Mouse (Mus musculus) hindbrain, embryonic 15.5 days (tissue): Measurements from ENCODE around the gene Spaca4. TPM values are rescaled to one million over a fixed set of nuclear protein-coding genes. Genes with fewer than 3 reads are reported as not detected.

ENCODE experiments used
- ATAC-seq: fragments of 200-750 bp; cut with Nextera tagmentation; 2 replicates; pipeline ENCODE4 v1.8.0; 2017; ENCODE audit warnings: low read depth, moderate number of reproducible peaks, moderate TSS enrichment; ENCODE audit not compliant: low FRiP score
- H3K27ac ChIP-seq: fragments of 300-500 bp; sonication (generic); replicated peaks from 2 replicates; pipeline ENCODE4 v1.5.1; 2015; ENCODE audit warnings: mild to moderate bottlenecking, inconsistent platforms
- H3K27me3 ChIP-seq: fragments of 300-500 bp; sonication (generic); 2 replicates; pipeline ENCODE4 v1.6.1; 2015; ENCODE audit warnings: control low read depth, inconsistent platforms
- H3K36me3 ChIP-seq: fragments of 300-500 bp; sonication (generic); 2 replicates; pipeline ENCODE4 v1.6.1; 2015; ENCODE audit warnings: control low read depth, inconsistent platforms
- H3K4me1 ChIP-seq: fragments of 300-500 bp; sonication (generic); replicated peaks from 2 replicates; pipeline ENCODE4 v1.6.1; 2015; ENCODE audit warnings: control low read depth, inconsistent platforms
- H3K4me2 ChIP-seq: fragments of 300-500 bp; sonication (generic); 2 replicates; pipeline ENCODE4 v1.6.1; 2015; ENCODE audit warnings: moderate library complexity, mild to moderate bottlenecking, inconsistent platforms
- H3K4me3 ChIP-seq: fragments of 300-500 bp; sonication (generic); 2 replicates; pipeline ENCODE4 v1.5.1; 2015; ENCODE audit warnings: mild to moderate bottlenecking, inconsistent platforms
- H3K9ac ChIP-seq: fragments of 300-500 bp; sonication (generic); 2 replicates; pipeline ENCODE4 v1.6.1; 2015; ENCODE audit warnings: inconsistent platforms
- H3K9me3 ChIP-seq: fragments of 300-500 bp; sonication (generic); 2 replicates; pipeline ENCODE4 v1.6.1; 2016; ENCODE audit warnings: control low read depth, inconsistent platforms
- WGBS: fragments of 180-500 bp; shearing (Covaris S2); methylation state at CpG from one replicate; pipeline ENCODE4 v1.1.7; 2015; 5-methylcytosine and 5-hydroxymethylcytosine counted together
- polyA plus RNA-seq: library from polyadenylated mRNA; unstranded; fragments of >200 nt; fragmentation: Nextera tagmentation; extraction: Ambion mirVana; gene quantifications from 2 replicates; pipeline ENCODE4 v1.2.1, GENCODE M21; 2015

Spaca4 gene
- polyA plus RNA-seq, 1 experiment from 2014 or later = not detected

DNA sequence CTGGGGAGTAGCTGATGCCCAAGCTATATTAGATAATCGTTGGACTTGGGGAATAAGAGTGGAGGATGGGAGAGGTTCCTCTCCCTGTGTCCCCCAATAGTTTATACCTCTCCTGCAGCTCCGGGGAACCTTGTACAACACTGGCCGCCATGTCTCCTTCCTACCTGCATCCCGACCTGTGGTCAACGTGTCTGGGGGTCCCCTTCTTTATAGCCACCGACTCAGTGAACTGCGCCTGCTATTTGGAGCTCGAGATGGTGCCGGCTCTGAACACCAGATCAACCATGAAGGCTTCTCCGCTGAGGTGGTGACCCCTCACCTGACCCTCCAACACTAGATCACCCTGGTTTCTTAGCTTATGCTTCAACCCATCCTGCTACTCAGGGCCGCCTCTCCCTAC lies 23.3 kb downstream of the Spaca4 start:
- no peak for ATAC-seq
- H3K4me2 ChIP-seq = 0 out of 2 replicates have a peak overlapping the region, but pooled peaks have one; percentile 98
- H3K4me3 ChIP-seq = no peak overlapping the region
- no peaks in the 10 kb centered on the region for H3K36me3 ChIP-seq
- 91% methylated on average over 11 of the region's 11 CpGs for WGBS
- peaks cover 71% of the 10 kb centered on the region for H3K4me1 ChIP-seq
- H3K27ac ChIP-seq = no peak overlapping the region
- no peaks in the 10 kb centered on the region for H3K9me3 ChIP-seq
- H3K9ac ChIP-seq = no peak overlapping the region
- no peaks in the 10 kb centered on the region for H3K27me3 ChIP-seq

DNA sequence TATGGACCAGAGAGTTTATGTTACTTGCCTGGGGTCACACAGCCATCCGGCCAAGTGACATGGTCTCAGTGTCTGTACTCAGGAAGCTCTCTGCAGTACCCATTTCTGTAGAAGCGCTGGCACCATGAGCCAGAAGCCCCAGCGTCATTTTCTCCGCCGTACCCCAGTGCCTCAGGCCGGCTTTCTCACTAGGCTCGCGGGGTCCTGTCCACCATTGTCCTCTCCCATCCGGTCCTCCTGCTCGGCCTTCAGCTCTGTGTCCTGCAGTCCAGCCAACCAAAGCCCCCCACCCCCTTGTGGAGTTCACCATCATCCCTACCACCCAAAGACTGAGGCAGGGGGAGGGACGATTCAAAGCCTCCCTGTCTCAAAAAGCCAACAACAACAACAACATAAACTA lies 24.0 kb downstream of the Spaca4 start:
- no peak overlapping the region for H3K9ac ChIP-seq

DNA sequence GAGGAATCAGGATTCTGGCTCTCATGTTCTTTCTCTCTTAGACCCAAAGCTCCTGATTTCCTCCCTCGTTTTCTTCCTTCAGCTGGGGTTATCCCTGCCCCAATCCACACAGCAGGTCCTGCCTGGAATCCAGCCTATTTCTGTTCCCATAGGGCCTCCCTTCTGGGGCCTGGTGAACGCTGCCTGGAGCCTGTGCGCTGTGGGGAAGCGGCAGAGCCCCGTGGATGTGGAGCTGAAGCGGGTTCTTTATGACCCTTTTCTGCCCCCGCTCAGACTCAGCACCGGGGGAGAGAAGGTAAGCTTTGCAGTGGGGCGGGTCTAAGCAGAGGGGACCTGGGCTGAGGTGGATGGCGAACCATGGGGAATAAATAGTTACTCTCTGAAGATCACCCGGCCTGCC lies 24.5 kb downstream of the Spaca4 start:
- Histone ChIP-seq H3K27ac (peak overlapping the region; percentile 88), H3K4me1 (peaks cover 58% of the 10 kb centered on the region), H3K4me3 (peak overlapping the region; percentile 53), H3K9ac (peak overlapping the region; percentile 45), H3K9me3 (no peaks in the 10 kb centered on the region), H3K4me2 (peak overlapping the region; percentile 95), H3K27me3 (no peaks in the 10 kb centered on the region), H3K36me3 (no peaks in the 10 kb centered on the region)
- 28% methylated on average over 11 of the region's 11 CpGs for WGBS
- ATAC-seq = no peak

More for the DNA sequence above, 24.0 kb downstream of the Spaca4 start:
- no peaks in the 10 kb centered on the region for H3K9me3 ChIP-seq
- H3K27ac ChIP-seq = no peak overlapping the region
- H3K4me3 ChIP-seq = peak overlapping the region; percentile 53; the same call in 1 of the 2 replicates
- H3K4me2 ChIP-seq = peak overlapping the region; percentile 95
- H3K4me1 ChIP-seq = peaks cover 63% of the 10 kb centered on the region
- H3K36me3 ChIP-seq = no peaks in the 10 kb centered on the region
- no peak for ATAC-seq
- no peaks in the 10 kb centered on the region for H3K27me3 ChIP-seq
- WGBS = 88% methylated on average over 11 of the region's 11 CpGs

DNA sequence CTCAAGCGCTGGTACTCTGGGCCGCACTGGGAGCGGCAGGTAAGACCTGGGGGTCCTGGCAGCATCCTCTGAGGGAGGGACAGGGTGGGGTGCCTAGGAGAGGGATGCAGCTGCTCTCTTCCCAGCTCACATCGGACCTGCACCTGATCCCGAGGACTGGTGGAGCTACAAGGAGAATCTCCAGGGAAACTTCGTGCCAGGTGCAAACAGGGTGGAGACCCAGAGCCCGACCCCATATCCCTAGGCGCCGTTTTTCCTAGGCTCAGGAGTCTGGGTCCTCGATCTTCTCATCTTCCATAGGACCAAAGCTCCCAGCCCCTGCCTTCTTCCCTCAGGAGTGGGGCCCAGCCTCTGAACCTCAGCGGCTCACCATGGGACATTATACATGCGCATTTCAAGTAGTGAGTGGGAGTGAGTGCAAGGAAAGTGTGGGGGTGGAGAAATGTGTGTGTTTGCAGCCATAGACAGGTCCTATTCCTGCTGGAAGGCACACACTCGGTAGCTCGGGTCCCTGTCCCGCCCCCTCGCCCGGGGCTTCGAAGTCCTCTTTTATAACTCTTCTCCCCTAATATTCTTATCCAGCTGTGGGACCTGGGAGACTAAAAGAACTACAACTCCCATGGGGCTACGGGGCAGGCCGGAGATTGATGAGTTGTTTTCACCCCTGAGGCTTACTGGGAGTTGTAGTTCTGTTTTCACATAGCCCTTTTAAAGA lies 25.2 kb downstream of the Spaca4 start:
- Histone ChIP-seq H3K27ac (peak overlapping the region; percentile 88), H3K36me3 (no peaks in the 10 kb centered on the region), H3K27me3 (no peaks in the 10 kb centered on the region), H3K4me2 (peak overlapping the region; percentile 95), H3K4me3 (peak overlapping the region; percentile 53), H3K9me3 (no peaks in the 10 kb centered on the region), H3K9ac (peak overlapping the region; percentile 74), H3K4me1 (peaks cover 52% of the 10 kb centered on the region)
- WGBS = under 1% methylated on average over 19 of the region's 20 CpGs
- ATAC-seq = no peak

DNA sequence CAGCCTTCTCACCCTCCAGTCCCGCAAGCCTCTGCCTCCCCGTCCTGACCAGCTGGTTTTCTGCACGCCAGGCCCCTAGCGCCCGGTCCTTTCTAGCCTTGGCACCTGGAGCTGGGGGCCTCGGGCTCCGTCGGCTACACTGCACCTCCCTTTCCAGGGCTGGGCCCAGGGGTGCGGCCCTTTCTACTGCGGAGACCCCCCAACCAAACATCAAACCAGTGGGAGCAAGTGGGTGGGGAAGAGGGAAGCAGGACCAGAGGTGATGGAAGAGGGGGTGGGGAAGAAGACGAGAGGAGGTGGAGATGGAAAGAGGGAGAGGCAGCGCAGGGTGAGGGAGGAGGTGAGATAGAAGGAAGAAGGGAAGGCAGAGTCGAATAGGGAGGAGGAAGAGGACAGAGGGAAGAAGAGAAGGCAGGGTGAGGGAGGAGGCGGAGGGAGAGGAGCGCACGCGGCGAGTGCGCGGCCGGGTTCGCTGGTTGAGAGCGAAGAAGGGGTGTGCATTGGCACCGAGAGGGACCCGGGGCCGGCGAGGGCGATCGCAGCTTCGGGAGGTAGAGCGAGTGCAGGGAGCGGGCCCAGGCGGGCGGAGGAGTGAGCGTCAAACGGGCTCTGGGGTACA lies 26.0 kb downstream of the Spaca4 start, which contains the start of gene Car11:
TSS of gene Car11 (plus strand) at position 321 of the 619 bp plus-strand sequence.
- Histone ChIP-seq H3K27ac (peak within 1 kb of the TSS; percentile 88), H3K9me3 (no peaks in the 10 kb centered on the region), H3K36me3 (no peaks in the 10 kb centered on the region), H3K27me3 (no peaks in the 10 kb centered on the region), H3K4me1 (peaks cover 48% of the 10 kb centered on the region), H3K9ac (peak within 1 kb of the TSS; percentile 74), H3K4me2 (peak within 1 kb of the TSS; percentile 95), H3K4me3 (peak within 1 kb of the TSS; percentile 53)
- no peak for ATAC-seq
- WGBS = under 1% methylated on average over 33 of the region's 36 CpGs

DNA sequence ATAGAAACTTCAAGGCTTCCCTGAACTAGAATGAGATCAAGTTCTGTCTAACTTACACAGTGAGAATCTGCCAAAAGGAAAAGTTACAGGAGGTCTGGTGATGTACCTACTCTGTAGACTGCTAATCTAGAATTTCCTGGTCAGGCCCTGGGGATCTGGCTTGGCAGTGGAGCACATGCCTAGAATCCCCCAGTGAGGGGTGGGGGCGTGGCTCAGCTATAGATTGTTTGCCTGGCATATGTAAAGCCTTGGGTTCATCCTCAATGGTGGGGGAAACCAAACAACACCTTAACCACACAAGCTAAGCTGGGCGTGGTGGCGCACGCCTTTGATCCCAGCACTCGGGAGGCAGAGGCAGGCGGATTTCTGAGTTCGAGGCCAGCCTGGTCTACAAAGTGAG lies 27.7 kb downstream of the Spaca4 start:
- WGBS = 80% methylated on average over 7 of the region's 7 CpGs
- H3K27ac ChIP-seq = no peak overlapping the region
- H3K9ac ChIP-seq = no peak overlapping the region
- H3K9me3 ChIP-seq = no peaks in the 10 kb centered on the region
- no peak for ATAC-seq
- no peaks in the 10 kb centered on the region for H3K36me3 ChIP-seq
- no peak overlapping the region for H3K4me3 ChIP-seq
- no peaks in the 10 kb centered on the region for H3K27me3 ChIP-seq
- H3K4me2 ChIP-seq = no peak overlapping the region
- H3K4me1 ChIP-seq = peaks cover 32% of the 10 kb centered on the region

DNA sequence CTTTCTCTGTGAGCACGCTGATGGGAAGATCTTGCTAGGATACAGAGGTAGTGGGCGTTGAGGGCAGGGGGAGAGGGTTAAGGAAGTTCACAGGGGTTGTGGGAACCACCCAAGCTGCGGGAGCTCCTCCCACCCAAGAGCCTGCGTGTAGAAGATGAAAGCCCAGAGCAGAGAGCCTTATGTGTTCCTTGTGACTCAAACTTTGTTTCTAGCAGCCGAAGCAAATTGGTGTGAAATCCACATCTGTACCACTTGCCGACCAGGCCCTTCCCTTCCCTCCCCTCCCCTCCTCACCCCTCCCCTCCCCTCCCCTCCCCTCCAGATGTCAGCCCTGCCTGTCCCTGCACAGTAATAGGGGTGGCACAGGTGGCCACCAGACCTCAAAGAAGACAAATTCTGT lies 30.5 kb downstream of the Spaca4 start:
- no peaks in the 10 kb centered on the region for H3K36me3 ChIP-seq
- no peak overlapping the region for H3K9ac ChIP-seq
- no peak overlapping the region for H3K4me2 ChIP-seq
- peaks cover 10% of the 10 kb centered on the region for H3K4me1 ChIP-seq
- H3K4me3 ChIP-seq = no peak overlapping the region
- H3K9me3 ChIP-seq = no peaks in the 10 kb centered on the region
- no peak for ATAC-seq
- WGBS = 17% methylated on average over 6 of the region's 6 CpGs
- no peak overlapping the region for H3K27ac ChIP-seq
- H3K27me3 ChIP-seq = no peaks in the 10 kb centered on the region

DNA sequence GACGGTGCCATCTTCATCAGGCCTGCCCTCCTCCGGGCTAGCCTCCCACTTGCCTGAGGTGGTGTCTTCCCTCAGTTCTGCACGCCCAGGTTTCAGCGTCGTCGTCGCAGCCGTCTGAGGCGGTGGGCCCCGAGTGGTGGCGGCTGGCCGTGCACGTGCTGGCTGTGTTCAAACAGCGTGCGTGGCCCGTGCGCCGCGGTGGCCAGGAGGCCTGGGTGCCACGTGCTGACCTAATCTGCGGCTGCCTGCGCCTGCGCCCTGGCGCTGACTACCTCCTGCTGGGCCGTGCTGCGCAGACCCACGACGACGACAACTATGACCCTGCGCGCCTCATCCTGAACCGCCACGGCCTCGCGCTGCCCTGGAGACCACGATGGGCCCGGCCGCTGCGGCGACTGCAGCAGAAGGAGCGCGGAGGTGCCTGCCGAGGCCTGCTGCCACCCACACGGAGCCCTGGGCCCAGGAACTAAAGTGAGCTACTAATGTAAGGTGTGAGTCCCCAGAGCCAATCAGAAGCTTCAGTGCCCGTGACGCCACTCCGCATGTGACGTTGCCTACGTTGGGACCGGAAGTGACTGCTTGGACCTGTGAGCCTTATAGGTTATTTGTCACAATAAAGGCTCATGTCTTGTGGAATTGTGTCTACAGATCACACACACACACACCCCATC lies 31.6 kb downstream of the Spaca4 start, which contains the start of gene Sec1:
TSS of gene Sec1 (minus strand) at position 482 of the 671 bp plus-strand sequence.
- H3K9ac ChIP-seq = no peak within 1 kb of the TSS
- H3K36me3 ChIP-seq = no peaks in the 10 kb centered on the region
- no peak within 1 kb of the TSS for H3K4me3 ChIP-seq
- H3K9me3 ChIP-seq = no peaks in the 10 kb centered on the region
- no peak for ATAC-seq
- H3K4me1 ChIP-seq = peaks cover under 1% of the 10 kb centered on the region; the same call in 1 of the 2 replicates
- no peak within 1 kb of the TSS for H3K4me2 ChIP-seq
- H3K27me3 ChIP-seq = no peaks in the 10 kb centered on the region
- H3K27ac ChIP-seq = no peak within 1 kb of the TSS
- 89% methylated on average over 50 of the region's 50 CpGs for WGBS

DNA sequence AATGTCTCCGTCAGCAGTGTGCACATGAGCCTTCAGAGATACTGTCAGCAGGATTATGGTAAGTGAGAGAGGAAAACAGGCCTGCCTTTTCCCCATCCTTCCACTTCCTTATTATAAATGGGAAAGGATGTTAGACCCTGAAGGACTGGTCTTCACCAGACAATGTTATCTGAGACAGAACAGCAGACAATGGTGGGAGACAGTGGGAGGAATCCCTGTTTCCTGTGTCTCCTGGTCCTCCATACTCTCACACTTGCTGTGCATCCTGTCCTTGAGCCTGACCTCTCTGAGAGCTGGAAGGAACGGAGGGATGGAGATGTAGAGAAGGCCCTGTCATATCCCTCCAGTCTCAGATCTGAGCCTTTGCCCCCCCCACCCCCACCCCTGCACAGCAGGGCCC lies 33.2 kb downstream of the Spaca4 start:
- Histone ChIP-seq H3K36me3 (no peaks in the 10 kb centered on the region), H3K4me2 (no peak overlapping the region), H3K9ac (no peak overlapping the region), H3K27me3 (no peaks in the 10 kb centered on the region), H3K4me3 (no peak overlapping the region), H3K9me3 (no peaks in the 10 kb centered on the region), H3K4me1 (no peaks in the 10 kb centered on the region), H3K27ac (no peak overlapping the region)
- 83% methylated on average over 2 of the region's 2 CpGs for WGBS
- ATAC-seq = no peak

DNA sequence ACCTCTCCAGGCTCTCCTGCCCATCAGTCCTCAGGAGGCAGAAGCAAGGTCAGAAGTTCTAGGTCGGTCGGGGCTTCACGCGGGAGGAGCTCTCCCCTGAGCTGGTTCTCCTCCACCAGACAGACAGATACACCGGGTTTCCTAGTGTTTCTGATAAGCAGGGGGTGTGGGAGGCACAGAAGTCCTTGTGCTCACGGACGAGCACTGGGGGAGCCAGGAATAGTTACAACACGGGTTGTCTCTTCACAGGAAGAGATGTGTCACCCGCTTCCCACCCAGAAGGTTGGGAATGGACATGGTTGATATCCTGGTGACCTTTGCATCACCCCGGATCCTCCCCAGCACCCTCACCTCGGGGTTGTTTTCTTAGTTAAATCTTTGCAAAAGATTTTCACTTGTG lies 35.8 kb downstream of the Spaca4 start:
- H3K27me3 ChIP-seq = no peaks in the 10 kb centered on the region
- H3K4me3 ChIP-seq = no peak overlapping the region
- H3K36me3 ChIP-seq = no peaks in the 10 kb centered on the region
- no peak overlapping the region for H3K27ac ChIP-seq
- WGBS = 82% methylated on average over 11 of the region's 11 CpGs
- no peak for ATAC-seq
- H3K9ac ChIP-seq = no peak overlapping the region
- H3K4me2 ChIP-seq = no peak overlapping the region
- H3K4me1 ChIP-seq = peaks cover 5% of the 10 kb centered on the region; the same call in 1 of the 2 replicates
- H3K9me3 ChIP-seq = no peaks in the 10 kb centered on the region

DNA sequence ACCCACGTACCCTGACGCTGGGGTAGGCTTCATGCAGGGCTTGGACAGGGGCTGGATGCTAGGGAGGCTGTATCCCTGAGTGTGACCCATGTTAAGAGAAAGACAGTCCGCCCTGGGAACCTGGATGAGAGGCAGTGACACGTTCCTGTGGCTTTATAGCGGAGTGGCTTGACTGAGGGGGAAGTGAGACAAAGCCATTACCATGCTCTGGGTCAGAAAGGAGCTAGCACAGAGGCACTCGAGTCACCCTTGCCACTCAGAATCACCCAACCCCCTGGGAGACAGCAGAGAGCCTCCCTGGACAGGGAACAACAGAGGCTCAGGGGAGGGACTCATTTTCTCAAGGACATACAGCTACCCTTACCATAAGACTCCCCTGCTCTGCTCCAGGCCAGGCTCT lies 36.5 kb downstream of the Spaca4 start:
- no peaks in the 10 kb centered on the region for H3K36me3 ChIP-seq
- ATAC-seq = no peak
- no peaks in the 10 kb centered on the region for H3K9me3 ChIP-seq
- peaks cover 5% of the 10 kb centered on the region; the same call in 1 of the 2 replicates for H3K4me1 ChIP-seq
- WGBS = 67% methylated on average over 6 of the region's 6 CpGs
- H3K4me3 ChIP-seq = no peak overlapping the region
- no peak overlapping the region for H3K4me2 ChIP-seq
- no peak overlapping the region for H3K9ac ChIP-seq
- H3K27me3 ChIP-seq = no peaks in the 10 kb centered on the region
- H3K27ac ChIP-seq = no peak overlapping the region

DNA sequence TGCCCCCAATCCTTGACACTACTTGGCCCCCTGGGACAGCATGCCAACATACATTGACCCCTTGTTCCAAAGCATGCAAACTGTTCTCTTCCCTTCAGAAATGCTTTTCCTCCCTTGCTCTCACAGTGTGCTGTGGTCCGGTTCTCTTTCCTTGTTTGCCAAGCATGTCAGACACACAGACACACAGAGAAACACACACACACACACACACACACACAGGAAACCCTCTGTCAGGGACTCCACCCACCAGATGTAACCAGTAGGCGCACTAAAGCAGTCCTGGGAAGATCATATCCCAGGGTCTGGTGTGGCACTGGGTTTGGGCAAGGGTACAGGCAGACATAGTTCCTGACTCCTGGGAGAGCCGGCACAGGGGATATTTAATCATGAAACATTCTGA lies 38.8 kb downstream of the Spaca4 start:
- 67% methylated on average over 3 of the region's 3 CpGs for WGBS

More for the DNA sequence above, 38.8 kb downstream of the Spaca4 start:
- H3K4me3 ChIP-seq = no peak overlapping the region
- ATAC-seq = no peak
- H3K27me3 ChIP-seq = no peaks in the 10 kb centered on the region
- H3K36me3 ChIP-seq = no peaks in the 10 kb centered on the region
- H3K4me1 ChIP-seq = peaks cover 8% of the 10 kb centered on the region; the same call in 1 of the 2 replicates
- H3K9ac ChIP-seq = no peak overlapping the region
- H3K4me2 ChIP-seq = no peak overlapping the region
- no peak overlapping the region for H3K27ac ChIP-seq
- H3K9me3 ChIP-seq = no peaks in the 10 kb centered on the region
